Mouse (Mus musculus): ENCODE results near the gene Gins2. TPM values are rescaled to one million over a fixed set of nuclear protein-coding genes. Genes with fewer than 3 reads are reported as not detected.
A peak's percentile ranks its signal among the peaks of the same experiment; 100 is the strongest.

The Gins2 gene
- polyA plus RNA-seq, 1 experiment, result 11.2 TPM

- no peaks in the 10 kb centered on the region for H3K27me3 ChIP-seq (ENCODE audit: control insufficient read depth, insufficient read depth, insufficient read length)
- peak overlapping the region; percentile 77 for H3K4me2 ChIP-seq (ENCODE audit: low read depth)
- no peak overlapping the region for H3ac ChIP-seq (ENCODE audit: control insufficient read depth, insufficient read length)
- TF ChIP-seq TCF12 (IDR thresholded peaks at IDR 0.05; ENCODE audit: insufficient read depth, poor library complexity, severe bottlenecking) (peak; percentile 31), USF1 (IDR thresholded peaks at IDR 0.05; ENCODE audit: low read depth) (no peak), CEBPB (IDR thresholded peaks at IDR 0.05; ENCODE audit: insufficient read depth, poor library complexity, severe bottlenecking) (no peak), TCF3 (IDR thresholded peaks at IDR 0.05; ENCODE audit: insufficient read length, low read depth) (peak; percentile 23), REST (IDR thresholded peaks at IDR 0.05; ENCODE audit: insufficient read depth, insufficient read length) (no peak), SRF (IDR thresholded peaks at IDR 0.05; ENCODE audit: control insufficient read depth, insufficient read length, low read depth) (peak; percentile 12), MYOD1 (IDR thresholded peaks at IDR 0.05; ENCODE audit: control insufficient read depth in 1 of 3, insufficient read length in 2 of 3, low read depth in 2 of 3) (peak in 2 of 3 experiments; percentile 60 to 73), E2F4 (IDR thresholded peaks at IDR 0.05; ENCODE audit: insufficient read depth) (no peak), POLR2A (IDR thresholded peaks at IDR 0.05; ENCODE audit: insufficient read length, low read depth) (no peak), MAX (IDR thresholded peaks at IDR 0.05; ENCODE audit: low read depth) (no peak), MYOG (IDR thresholded peaks at IDR 0.05; ENCODE audit: control insufficient read depth in 1 of 3, insufficient read depth in 1 of 3, insufficient read length in 2 of 3, low read depth in 2 of 3) (peak in 1 of 3 experiments; percentile 68), POLR2AphosphoS2 (IDR thresholded peaks at IDR 0.05; ENCODE audit: insufficient read length, low read depth) (no peak)
- peak overlapping the region; percentile 2 for H3K4me3 ChIP-seq
- H3K79me2 ChIP-seq (ENCODE audit: control insufficient read depth, insufficient read depth), result peaks cover 7% of the 10 kb centered on the region
- no peaks in the 10 kb centered on the region for H3K36me3 ChIP-seq (ENCODE audit: control insufficient read depth, insufficient read depth)
Observed at GRCm38 (mm10) chr8:120563851-120564837, 25.0 kb downstream of the Gins2 start.

- Histone ChIP-seq H3K79me2 (ENCODE audit: control insufficient read depth, insufficient read depth) (peaks cover 7% of the 10 kb centered on the region), H3K4me3 (no peak overlapping the region), H3K4me2 (ENCODE audit: low read depth) (peak overlapping the region; percentile 77), H3K27me3 (ENCODE audit: control insufficient read depth, insufficient read depth, insufficient read length) (no peaks in the 10 kb centered on the region), H3K36me3 (ENCODE audit: control insufficient read depth, insufficient read depth) (no peaks in the 10 kb centered on the region), H3ac (ENCODE audit: control insufficient read depth, insufficient read length) (no peak overlapping the region)
- TF ChIP-seq E2F4 (IDR thresholded peaks at IDR 0.05; ENCODE audit: insufficient read depth) (no peak), TCF12 (IDR thresholded peaks at IDR 0.05; ENCODE audit: insufficient read depth, poor library complexity, severe bottlenecking) (no peak), MYOG (IDR thresholded peaks at IDR 0.05; ENCODE audit: control insufficient read depth in 1 of 3, insufficient read depth in 1 of 3, insufficient read length in 2 of 3, low read depth in 2 of 3) (no peak), SRF (IDR thresholded peaks at IDR 0.05; ENCODE audit: control insufficient read depth, insufficient read length, low read depth) (no peak), USF1 (IDR thresholded peaks at IDR 0.05; ENCODE audit: low read depth) (no peak), TCF3 (IDR thresholded peaks at IDR 0.05; ENCODE audit: insufficient read length, low read depth) (no peak), CEBPB (IDR thresholded peaks at IDR 0.05; ENCODE audit: insufficient read depth, poor library complexity, severe bottlenecking) (no peak), MAX (IDR thresholded peaks at IDR 0.05; ENCODE audit: low read depth) (no peak), MYOD1 (IDR thresholded peaks at IDR 0.05; ENCODE audit: control insufficient read depth in 1 of 3, insufficient read length in 2 of 3, low read depth in 2 of 3) (no peak), POLR2A (IDR thresholded peaks at IDR 0.05; ENCODE audit: insufficient read length, low read depth) (no peak), REST (IDR thresholded peaks at IDR 0.05; ENCODE audit: insufficient read depth, insufficient read length) (no peak), POLR2AphosphoS2 (IDR thresholded peaks at IDR 0.05; ENCODE audit: insufficient read length, low read depth) (no peak)
Observed at GRCm38 (mm10) chr8:120563348-120563724, 25.8 kb downstream of the Gins2 start.

DNA sequence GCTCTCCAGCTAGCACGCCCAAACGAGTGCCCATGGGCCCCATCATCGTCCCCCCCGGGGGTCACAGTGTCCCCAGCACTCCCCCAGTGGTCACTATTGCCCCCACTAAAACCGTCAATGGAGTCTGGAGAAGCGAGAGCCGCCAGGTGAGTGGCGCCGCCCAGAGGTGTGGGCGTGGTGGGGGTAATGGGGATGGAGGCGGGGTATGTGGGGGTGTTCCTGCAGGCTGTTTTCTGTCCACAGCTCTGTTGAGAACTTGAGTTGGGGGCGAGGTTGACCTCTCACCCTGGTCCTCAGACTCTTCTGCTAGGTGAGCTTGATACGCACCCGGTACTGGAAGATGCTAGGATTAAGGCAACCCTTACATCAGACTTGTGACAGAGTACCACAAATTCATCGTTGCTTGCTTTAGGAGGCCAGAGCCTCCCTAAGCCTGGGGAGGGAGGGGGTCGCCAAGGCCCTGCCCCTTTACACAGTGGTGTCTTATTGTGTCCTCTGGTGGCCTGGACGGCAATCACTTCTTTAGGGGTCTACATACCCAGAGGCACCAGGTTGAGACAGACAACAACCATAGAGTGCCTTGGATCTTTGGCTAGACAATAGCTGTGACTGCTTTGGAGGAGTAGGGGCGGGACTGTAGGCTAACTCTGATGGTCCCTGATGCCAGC lies 26.3 kb downstream of the Gins2 start:
- Histone ChIP-seq H3K4me2 (ENCODE audit: low read depth) (peak overlapping the region; percentile 77), H3K79me2 (ENCODE audit: control insufficient read depth, insufficient read depth) (peaks cover 7% of the 10 kb centered on the region)

GRCm38 (mm10) chr8:120561539-120562435 lies 27.3 kb downstream of the Gins2 start:
- Histone ChIP-seq H3K79me2 (ENCODE audit: control insufficient read depth, insufficient read depth) (peaks cover 11% of the 10 kb centered on the region), H3K4me3 (no peak overlapping the region), H3ac (ENCODE audit: control insufficient read depth, insufficient read length) (no peak overlapping the region), H3K27me3 (ENCODE audit: control insufficient read depth, insufficient read depth, insufficient read length) (no peaks in the 10 kb centered on the region), H3K36me3 (ENCODE audit: control insufficient read depth, insufficient read depth) (no peaks in the 10 kb centered on the region), H3K4me2 (ENCODE audit: low read depth) (no peak overlapping the region)
- no peak for TF ChIP-seq TCF3 (IDR thresholded peaks at IDR 0.05; ENCODE audit: insufficient read length, low read depth)
- no peak for TF ChIP-seq POLR2AphosphoS2 (IDR thresholded peaks at IDR 0.05; ENCODE audit: insufficient read length, low read depth)
- TF ChIP-seq SRF (IDR thresholded peaks at IDR 0.05; ENCODE audit: control insufficient read depth, insufficient read length, low read depth), result no peak
- TF ChIP-seq POLR2A (IDR thresholded peaks at IDR 0.05; ENCODE audit: insufficient read length, low read depth), result no peak
- TF ChIP-seq REST (IDR thresholded peaks at IDR 0.05; ENCODE audit: insufficient read depth, insufficient read length), result no peak
- no peak for TF ChIP-seq MYOD1 (IDR thresholded peaks at IDR 0.05; ENCODE audit: control insufficient read depth in 1 of 3, insufficient read length in 2 of 3, low read depth in 2 of 3)
- TF ChIP-seq MAX (IDR thresholded peaks at IDR 0.05; ENCODE audit: low read depth), result no peak
- TF ChIP-seq CEBPB (IDR thresholded peaks at IDR 0.05; ENCODE audit: insufficient read depth, poor library complexity, severe bottlenecking), result no peak
- TF ChIP-seq E2F4 (IDR thresholded peaks at IDR 0.05; ENCODE audit: insufficient read depth), result no peak
- TF ChIP-seq USF1 (IDR thresholded peaks at IDR 0.05; ENCODE audit: low read depth), result no peak
- TF ChIP-seq TCF12 (IDR thresholded peaks at IDR 0.05; ENCODE audit: insufficient read depth, poor library complexity, severe bottlenecking), result no peak
- TF ChIP-seq MYOG (IDR thresholded peaks at IDR 0.05; ENCODE audit: control insufficient read depth in 1 of 3, insufficient read depth in 1 of 3, insufficient read length in 2 of 3, low read depth in 2 of 3), result no peak

More for the DNA sequence above, 26.3 kb downstream of the Gins2 start:
- Histone ChIP-seq H3K4me3 (no peak overlapping the region), H3K27me3 (ENCODE audit: control insufficient read depth, insufficient read depth, insufficient read length) (no peaks in the 10 kb centered on the region), H3K36me3 (ENCODE audit: control insufficient read depth, insufficient read depth) (no peaks in the 10 kb centered on the region), H3ac (ENCODE audit: control insufficient read depth, insufficient read length) (no peak overlapping the region)
- TF ChIP-seq REST (IDR thresholded peaks at IDR 0.05; ENCODE audit: insufficient read depth, insufficient read length) (no peak), USF1 (IDR thresholded peaks at IDR 0.05; ENCODE audit: low read depth) (no peak), POLR2AphosphoS2 (IDR thresholded peaks at IDR 0.05; ENCODE audit: insufficient read length, low read depth) (no peak), CEBPB (IDR thresholded peaks at IDR 0.05; ENCODE audit: insufficient read depth, poor library complexity, severe bottlenecking) (no peak), TCF3 (IDR thresholded peaks at IDR 0.05; ENCODE audit: insufficient read length, low read depth) (no peak), MAX (IDR thresholded peaks at IDR 0.05; ENCODE audit: low read depth) (no peak)
